Mouse (Mus musculus): ENCODE measurements around the gene Clasrp.
"Not testable (repeated sequence)": the region's sequence is repeated elsewhere in the genome, so short reads cannot be mapped to it uniquely, and the experiment has no call there.

The Clasrp gene

GRCm38 (mm10) chr7:19607291-19607690 is 3.0 kb upstream of the Clasrp start:
- no peak for DNase-seq

- not testable (repeated sequence) for DNase-seq
These were observed 424 bp upstream of the Clasrp start for GRCm38 (mm10) chr7:19604606-19605214.

GRCm38 (mm10) chr7:19603055-19603454 is 1.2 kb downstream of the Clasrp start:
- no peak for DNase-seq

- no peak for DNase-seq
These were observed 3.7 kb downstream of the Clasrp start for GRCm38 (mm10) chr7:19600562-19600961.

GRCm38 (mm10) chr7:19593061-19593730 is 11.1 kb downstream of the Clasrp start:
- DNase-seq = no peak

- DNase-seq = peak; percentile 82
These were observed 14.4 kb downstream of the Clasrp start for GRCm38 (mm10) chr7:19589917-19590316.

- DNase-seq = no peak
These were observed 15.1 kb downstream of the Clasrp start for GRCm38 (mm10) chr7:19589207-19589606.

- DNase-seq = no peak
These were observed 18.0 kb downstream of the Clasrp start for GRCm38 (mm10) chr7:19586269-19586668.

- DNase-seq = no peak
These were observed 23.7 kb downstream of the Clasrp start for GRCm38 (mm10) chr7:19580634-19581033.

GRCm38 (mm10) chr7:19579751-19580150 is 24.5 kb downstream of the Clasrp start:
- no peak for DNase-seq

- no peak for DNase-seq
These were observed 25.9 kb downstream of the Clasrp start for GRCm38 (mm10) chr7:19578436-19578835.

GRCm38 (mm10) chr7:19577877-19578414 is 26.3 kb downstream of the Clasrp start:
- DNase-seq = peak; percentile 42

- peak; percentile 47 for DNase-seq
These were observed 27.0 kb downstream of the Clasrp start, which contains the start of the genes Zfp296 and Gemin7 for GRCm38 (mm10) chr7:19577141-19577852. TSS of gene Zfp296 (plus strand) at chr7:19577287. TSS of gene Gemin7 (minus strand) at chr7:19577595.

GRCm38 (mm10) chr7:19575559-19575958 is 28.7 kb downstream of the Clasrp start:
- no peak for DNase-seq

- DNase-seq = no peak
These were observed 30.5 kb downstream of the Clasrp start for GRCm38 (mm10) chr7:19573776-19574140.

GRCm38 (mm10) chr7:19572926-19573775 is 31.1 kb downstream of the Clasrp start:
- DNase-seq = peak; percentile 70

GRCm38 (mm10) chr7:19569647-19570046 is 34.6 kb downstream of the Clasrp start:
- no peak for DNase-seq

GRCm38 (mm10) chr7:19567426-19567825 is 36.9 kb downstream of the Clasrp start:
- DNase-seq = no peak

- no peak for DNase-seq
These were observed 38.5 kb downstream of the Clasrp start for GRCm38 (mm10) chr7:19565803-19566202.

GRCm38 (mm10) chr7:19564455-19564854 is 39.8 kb downstream of the Clasrp start:
- no peak for DNase-seq

GRCm38 (mm10) chr7:19563884-19564283 is 40.4 kb downstream of the Clasrp start:
- DNase-seq = no peak

GRCm38 (mm10) chr7:19562643-19563410 is 41.5 kb downstream of the Clasrp start, which contains the start of gene Ppp1r37:
TSS of gene Ppp1r37 (minus strand) at chr7:19563076.
- no peak for DNase-seq
